Mouse (Mus musculus): ENCODE measurements around the gene Iqce. TPM values are rescaled to one million over a fixed set of nuclear protein-coding genes. Genes with fewer than 3 reads are reported as not detected.

Iqce gene
- total RNA-seq, 2 experiments from 2014 or later = 1.6 to 2.2 TPM

GRCm38 (mm10) chr5:140615321-140616109, 86.7 kb downstream of the Iqce start:
- no peak for DNase-seq (ENCODE audit: low spot score)

GRCm38 (mm10) chr5:140614837-140615236, 87.3 kb downstream of the Iqce start:
- no peak for DNase-seq (ENCODE audit: low spot score)

- DNase-seq (ENCODE audit: low spot score) = no peak
Observed at GRCm38 (mm10) chr5:140614141-140614540, 88.0 kb downstream of the Iqce start.

GRCm38 (mm10) chr5:140612191-140612590, 90.0 kb downstream of the Iqce start:
- DNase-seq (ENCODE audit: low spot score) = no peak

Other genes starting within 250 kb of the Iqce start
- gene Chst12, start 196.8 kb downstream of the Iqce start, total RNA-seq (2021) = 1 to 10 TPM; 4.2 to 5.0 TPM
- gene Grifin, start 137.3 kb downstream of the Iqce start, total RNA-seq (2021) = not detected
- 1 to 10 TPM; 3.3 to 3.5 TPM for gene Lfng, start 95.1 kb downstream of the Iqce start, total RNA-seq (2021)
- gene Ttyh3, start 53.3 kb downstream of the Iqce start, total RNA-seq (2021) = 1 to 10 TPM; 4.1 to 5.4 TPM
- gene Brat1, start 2.6 kb upstream of the Iqce start, total RNA-seq (2021) = 1 to 10 TPM; 4.5 to 5.3 TPM
- gene Amz1, start 21.7 kb upstream of the Iqce start, total RNA-seq (2021) = under 1 TPM in 1 of 2 experiments, not detected in 1; 0.36 TPM
- 10 to 100 TPM; 21.7 to 24.4 TPM for gene Gna12, start 128.1 kb upstream of the Iqce start, total RNA-seq (2021)

Data from gastrocnemius, adult 18-20 months (tissue).